Mouse (Mus musculus): Measurements from ENCODE around the gene Tescl. TPM values are rescaled to one million over a fixed set of nuclear protein-coding genes. Genes with fewer than 3 reads are reported as not detected.

Tescl gene
- not detected for total RNA-seq (2021)
- long read RNA-seq, experiment 1, result 0 reads
- long read RNA-seq, experiment 2, result 0 reads

GRCm38 (mm10) chr7:24333304-24333986 lies at the start of gene Tescl:
Gene Tescl (minus strand): TSS chr7:24333936.
- Histone ChIP-seq H3K27ac (no peak within 1 kb of the TSS), H3K4me3 (peak within 1 kb of the TSS; percentile 54)
- no peak for DNase-seq
- intact Hi-C loops (cut with DNase I), result no loop called here
- no peak for TF ChIP-seq CTCF (IDR thresholded peaks at IDR 0.05)

GRCm38 (mm10) chr7:24382730-24383372 lies 49.1 kb upstream of the Tescl start:
- H3K4me3 ChIP-seq, result no peak overlapping the region
- no peak for TF ChIP-seq CTCF (IDR thresholded peaks at IDR 0.05)
- H3K27ac ChIP-seq, result no peak overlapping the region
- DNase-seq, result no peak
- intact Hi-C loops (cut with DNase I), result no loop called here

DNA sequence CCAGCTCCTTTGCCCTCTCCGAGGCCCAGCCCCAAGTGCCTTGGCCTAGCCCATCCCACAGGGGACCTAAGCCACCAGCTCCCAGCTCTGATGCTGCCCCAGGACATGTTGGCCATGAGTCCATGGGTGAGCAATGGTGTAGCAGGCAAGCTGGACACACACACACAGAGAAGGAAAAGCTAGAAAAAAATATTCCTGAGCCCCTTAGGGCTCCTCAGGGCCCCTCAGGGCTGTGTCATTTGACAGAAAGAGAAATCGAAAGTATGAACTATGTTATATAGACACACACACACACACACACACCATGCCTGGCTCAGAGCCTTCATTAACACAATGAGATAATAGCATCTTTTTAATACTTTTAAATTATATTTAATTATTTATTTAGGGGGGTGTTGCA lies 46.6 kb upstream of the Tescl start:
- no peak for TF ChIP-seq CTCF (IDR thresholded peaks at IDR 0.05)
- no peak for DNase-seq
- intact Hi-C loops (cut with DNase I), result no loop called here
- no peak overlapping the region for H3K4me3 ChIP-seq
- H3K27ac ChIP-seq, result no peak overlapping the region

- no peak overlapping the region for H3K4me3 ChIP-seq
- TF ChIP-seq CTCF (IDR thresholded peaks at IDR 0.05), result no peak
- H3K27ac ChIP-seq, result no peak overlapping the region
- no peak for DNase-seq
- intact Hi-C loops (cut with DNase I), result no loop called here
Observed at GRCm38 (mm10) chr7:24379934-24380333, 46.2 kb upstream of the Tescl start.

DNA sequence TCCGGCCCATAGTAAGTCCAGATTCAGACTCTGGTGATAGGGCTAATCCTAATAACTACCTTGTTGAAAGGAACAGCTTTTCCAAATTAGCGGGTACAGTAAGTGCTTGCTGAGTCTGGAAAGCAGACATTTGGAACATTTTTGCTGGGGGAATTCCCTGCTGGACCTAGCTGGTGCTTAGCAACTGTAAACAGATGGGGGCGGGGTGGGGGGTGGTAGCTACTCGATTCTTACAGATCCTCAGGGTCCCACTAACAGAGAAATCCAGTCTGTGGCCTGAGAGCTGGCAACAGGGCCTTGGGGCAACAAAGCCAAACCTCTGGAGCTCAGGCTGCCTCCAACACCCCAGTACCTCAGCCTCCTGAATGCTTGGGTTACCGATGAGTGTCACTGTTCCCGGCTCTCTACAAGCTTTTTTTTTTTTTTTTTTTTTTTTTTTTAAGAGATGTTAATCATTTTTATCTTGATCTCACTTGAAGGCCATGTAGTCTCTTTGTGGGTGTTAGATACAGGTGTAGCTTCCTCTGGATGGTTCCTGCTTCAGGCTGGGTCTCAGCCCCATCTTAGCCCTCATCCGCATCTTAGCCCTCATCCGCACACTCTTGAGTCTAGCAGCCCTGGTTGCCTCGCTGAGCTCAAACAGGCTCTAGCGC lies 44.4 kb upstream of the Tescl start:
- TF ChIP-seq CTCF (IDR thresholded peaks at IDR 0.05), result no peak
- no peak overlapping the region for H3K27ac ChIP-seq
- intact Hi-C loops (cut with DNase I), result no loop called here

GRCm38 (mm10) chr7:24377091-24377865 lies 43.5 kb upstream of the Tescl start:
- DNase-seq, result peak; percentile 59
- TF ChIP-seq CTCF (IDR thresholded peaks at IDR 0.05), result peak; percentile 56
- Histone ChIP-seq H3K27ac (peak overlapping the region; percentile 38), H3K4me3 (peak overlapping the region; percentile 63)
- intact Hi-C loops (cut with DNase I), result no loop called here

More for the DNA sequence above, 44.4 kb upstream of the Tescl start:
- DNase-seq, result peak; percentile 6
- H3K4me3 ChIP-seq, result no peak overlapping the region

DNA sequence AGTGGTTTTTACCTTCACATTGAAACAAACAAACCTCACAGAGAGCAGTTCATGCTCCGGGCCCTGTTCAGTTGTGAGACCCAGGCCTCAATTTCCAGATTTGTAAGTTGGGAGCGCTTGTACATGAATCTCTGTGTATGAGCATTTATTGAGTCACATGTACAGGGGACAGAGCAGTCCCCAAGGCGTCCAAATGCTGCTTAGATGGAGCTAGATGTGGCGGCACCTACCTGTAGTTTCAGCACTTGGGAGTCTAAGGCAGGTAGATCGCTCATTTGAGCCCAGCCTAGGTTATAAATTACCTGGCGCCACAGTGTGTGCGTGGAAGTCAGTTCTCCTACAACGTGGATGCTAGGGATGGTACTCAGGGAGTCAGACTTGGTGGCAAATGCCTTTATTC lies 42.7 kb upstream of the Tescl start:
- no peak for TF ChIP-seq CTCF (IDR thresholded peaks at IDR 0.05)
- no peak overlapping the region for H3K4me3 ChIP-seq
- peak; percentile 0 for DNase-seq
- no peak overlapping the region for H3K27ac ChIP-seq
- intact Hi-C loops (cut with DNase I), result no loop called here

GRCm38 (mm10) chr7:24373538-24374379 lies 40.0 kb upstream of the Tescl start:
- intact Hi-C loops (cut with DNase I), result no loop called here
- DNase-seq, result peak; percentile 53
- 0 out of 2 replicates have a peak overlapping the region, but pooled peaks have one; percentile 15 for H3K4me3 ChIP-seq
- H3K27ac ChIP-seq, result peak overlapping the region; percentile 28; the same call in 1 of the 2 replicates
- no peak for TF ChIP-seq CTCF (IDR thresholded peaks at IDR 0.05)

DNA sequence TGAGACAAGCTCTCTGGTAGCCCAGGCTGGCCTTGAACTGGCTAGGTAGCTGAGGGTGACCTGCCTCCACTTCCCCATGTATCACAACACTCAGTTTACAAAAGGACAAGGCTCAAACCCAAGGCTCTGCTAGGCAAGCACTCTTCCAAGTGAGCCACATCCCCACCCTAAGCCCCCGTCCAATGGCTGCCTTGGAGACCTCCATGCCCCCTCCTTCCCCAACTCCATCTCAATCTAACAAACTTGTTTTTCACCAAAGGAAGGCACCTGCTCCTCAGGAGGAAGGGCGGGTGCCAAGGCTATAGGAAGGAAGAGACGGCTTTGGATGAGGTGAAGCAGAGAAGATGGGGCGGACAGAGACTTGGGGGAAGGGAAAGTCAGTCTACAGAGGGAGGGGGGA lies 39.0 kb upstream of the Tescl start:
- peak overlapping the region; percentile 29 for H3K27ac ChIP-seq
- intact Hi-C loops (cut with DNase I), result no loop called here
- H3K4me3 ChIP-seq, result no peak overlapping the region
- no peak for TF ChIP-seq CTCF (IDR thresholded peaks at IDR 0.05)
- peak; percentile 8 for DNase-seq

DNA sequence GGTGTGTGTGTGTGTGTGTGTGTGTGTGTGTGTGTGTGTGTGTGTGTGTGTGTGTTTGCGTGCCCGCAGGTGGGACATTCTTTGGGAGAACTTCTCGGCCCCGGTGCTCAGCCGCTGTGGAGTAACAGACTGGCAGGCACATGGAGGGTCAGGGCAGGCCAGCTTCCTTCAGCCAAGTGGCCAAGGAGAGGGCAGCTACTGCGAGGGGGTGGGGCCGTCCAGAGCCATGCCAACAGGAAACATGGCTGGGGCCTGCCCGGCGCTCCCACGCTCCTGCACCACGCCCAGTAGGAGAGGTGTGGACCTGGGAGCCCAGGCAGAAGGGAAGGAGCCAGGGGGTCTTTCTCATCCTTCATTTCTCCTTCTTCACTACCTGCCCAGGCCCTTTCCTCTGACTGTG lies 38.6 kb upstream of the Tescl start:
- intact Hi-C loops (cut with DNase I), result no loop called here
- Histone ChIP-seq H3K27ac (peak overlapping the region; percentile 29), H3K4me3 (no peak overlapping the region)
- peak; percentile 43 for DNase-seq
- TF ChIP-seq CTCF (IDR thresholded peaks at IDR 0.05), result no peak

GRCm38 (mm10) chr7:24371809-24372145 lies 38.0 kb upstream of the Tescl start:
- Histone ChIP-seq H3K4me3 (no peak overlapping the region), H3K27ac (no peak overlapping the region)
- DNase-seq, result peak; percentile 5
- intact Hi-C loops (cut with DNase I), result no loop called here
- no peak for TF ChIP-seq CTCF (IDR thresholded peaks at IDR 0.05)
